Mouse (Mus musculus) cerebellum, adult 2 months (tissue): ENCODE data around the gene Pitx2. TPM values are rescaled to one million over a fixed set of nuclear protein-coding genes. Genes with fewer than 3 reads are reported as not detected.

ENCODE experiments used
- DNase-seq, 2 experiments: peaks; one replicate each; pipeline ENCODE4 v3.0.0; 2021
- H3K27ac ChIP-seq: fragments of 200-500 bp; 2 replicates; pipeline ENCODE4 v1.5.1; 2012; ENCODE audit warnings: low read length, control low read depth, inconsistent platforms; ENCODE audit not compliant: insufficient read depth
- H3K27me3 ChIP-seq: fragments of 200-500 bp; 2 replicates; pipeline ENCODE4 v1.6.1; 2012; ENCODE audit warnings: inconsistent platforms, mild to moderate bottlenecking, low read length, moderate library complexity; ENCODE audit not compliant: control insufficient read depth, insufficient read depth
- H3K4me1 ChIP-seq: fragments of 200-500 bp; 2 replicates; pipeline ENCODE4 v1.6.1; 2011; ENCODE audit warnings: low read length; ENCODE audit not compliant: control insufficient read depth, insufficient read depth
- H3K4me3 ChIP-seq: fragments of 200-500 bp; replicated peaks from 2 replicates; pipeline ENCODE3; 2011; ENCODE audit warnings: mild to moderate bottlenecking, low read depth, low read length, control low read depth; ENCODE audit not compliant: insufficient read depth
- CTCF ChIP-seq: fragments of 200-500 bp; IDR thresholded peaks from 2 replicates; pipeline ENCODE4 v1.5.1; 2011; ENCODE audit warnings: low read depth, mild to moderate bottlenecking, control low read depth, low read length, moderate library complexity, borderline replicate concordance; ENCODE audit not compliant: insufficient read depth
- POLR2A ChIP-seq: fragments of 200-500 bp; IDR thresholded peaks from 2 replicates; pipeline ENCODE4 v1.6.1; 2011; ENCODE audit warnings: low read length, control low read depth, borderline replicate concordance; ENCODE audit not compliant: insufficient read depth
- WGBS: fragments of 180-500 bp; shearing (Covaris S2); methylation state at CpG from one replicate; pipeline ENCODE4 v1.1.7; 2018; 5-methylcytosine and 5-hydroxymethylcytosine counted together
- polyA plus RNA-seq: library from polyadenylated mRNA; depleted of rRNA; stranded (reverse); fragments of >200 nt; gene quantifications from 2 replicates; pipeline ENCODE4 v1.2.3, GENCODE M21; 2012

The Pitx2 gene
- polyA plus RNA-seq, 1 experiment, result 0.25 TPM

- Histone ChIP-seq H3K4me3 (no peak overlapping the region), H3K27ac (no peak overlapping the region)
- whole genome bisulfite sequencing, result 4% methylated on average over 16 of the region's 16 CpGs
Measured at GRCm38 (mm10) chr3:129197786-129198626, 1.7 kb upstream of the Pitx2 start.

DNA sequence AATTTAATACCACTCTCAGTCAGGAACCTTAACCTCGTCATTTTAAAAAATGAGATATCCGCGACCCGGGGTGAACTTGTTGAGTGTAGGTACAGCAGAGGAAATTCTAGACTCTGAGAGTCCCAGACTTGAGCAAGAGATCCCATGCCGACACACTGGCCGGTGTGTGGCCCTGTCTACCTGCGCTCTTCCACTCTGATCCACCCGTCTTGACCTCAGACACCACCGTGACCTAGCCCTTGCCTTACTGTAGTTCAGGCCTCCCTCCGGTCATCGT is 1.1 kb upstream of the Pitx2 start:
- no peak for DNase-seq
- H3K27ac ChIP-seq, result no peak overlapping the region
- H3K4me3 ChIP-seq, result no peak overlapping the region
- WGBS, result 5% methylated on average over 11 of the region's 11 CpGs
- peaks cover 15% of the 10 kb centered on the region; the same call in 1 of the 2 replicates for H3K27me3 ChIP-seq
- H3K4me1 ChIP-seq, result no peaks in the 10 kb centered on the region
- TF ChIP-seq CTCF, result no peak
- no peak for TF ChIP-seq POLR2A

More at GRCm38 (mm10) chr3:129197786-129198626, 1.7 kb upstream of the Pitx2 start:
- TF ChIP-seq POLR2A (no peak), CTCF (no peak)
- Histone ChIP-seq H3K27me3 (peaks cover 14% of the 10 kb centered on the region; the same call in 1 of the 2 replicates), H3K4me1 (no peaks in the 10 kb centered on the region)
- no peak for DNase-seq

DNA sequence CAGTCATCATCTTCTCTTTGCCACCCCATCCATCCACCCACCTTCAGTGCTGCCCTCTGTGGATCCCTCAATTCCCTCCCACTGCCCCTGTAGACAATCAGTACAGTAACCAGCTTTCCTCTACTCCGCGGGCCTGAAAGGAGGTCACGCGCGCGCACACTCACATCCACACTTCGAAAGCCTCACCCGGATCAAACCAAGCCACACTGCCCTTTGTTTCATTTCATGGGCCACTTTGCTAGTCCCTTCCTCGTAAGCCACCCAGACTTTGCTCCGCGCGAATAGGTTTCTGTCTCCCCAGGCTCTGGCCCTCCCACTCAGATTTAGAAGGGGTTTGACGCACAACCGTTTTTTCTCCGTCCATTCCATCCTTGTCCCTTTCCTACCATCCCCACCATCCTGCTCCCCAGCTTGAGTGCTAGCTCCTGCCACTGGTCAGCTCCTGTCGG is 494 bp upstream of the Pitx2 start:
- H3K4me1 ChIP-seq, result no peaks in the 10 kb centered on the region
- H3K4me3 ChIP-seq, result no peak overlapping the region
- TF ChIP-seq POLR2A, result no peak
- H3K27ac ChIP-seq, result no peak overlapping the region
- peaks cover 18% of the 10 kb centered on the region; the same call in 1 of the 2 replicates for H3K27me3 ChIP-seq
- no peak for DNase-seq
- 1% methylated on average over 16 of the region's 16 CpGs for WGBS

DNA sequence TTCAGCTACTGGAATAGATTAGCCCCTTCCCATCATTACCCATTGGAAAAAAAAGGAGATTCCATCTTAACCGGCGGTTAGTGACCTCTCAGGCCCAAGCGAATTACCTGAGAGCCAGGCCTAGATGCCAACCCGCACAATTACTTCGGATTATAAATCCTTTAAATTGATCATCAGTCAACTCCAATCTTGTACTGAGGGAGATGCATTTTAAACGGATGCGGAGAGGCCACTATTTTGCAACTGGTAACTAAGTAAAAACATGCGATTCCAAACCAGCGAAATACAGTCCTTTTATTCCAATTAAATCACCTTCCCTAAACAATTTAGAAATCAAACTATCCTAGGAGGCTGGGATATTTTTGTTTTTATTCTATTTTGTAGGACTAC is 818 bp downstream of the Pitx2 start:
- no peak overlapping the region for H3K27ac ChIP-seq
- peaks cover 18% of the 10 kb centered on the region; the same call in 1 of the 2 replicates for H3K27me3 ChIP-seq
- H3K4me1 ChIP-seq, result no peaks in the 10 kb centered on the region
- H3K4me3 ChIP-seq, result no peak overlapping the region
- no peak for DNase-seq
- TF ChIP-seq CTCF, result no peak
- no peak for TF ChIP-seq POLR2A
- 6% methylated on average over 9 of the region's 9 CpGs for WGBS

DNA sequence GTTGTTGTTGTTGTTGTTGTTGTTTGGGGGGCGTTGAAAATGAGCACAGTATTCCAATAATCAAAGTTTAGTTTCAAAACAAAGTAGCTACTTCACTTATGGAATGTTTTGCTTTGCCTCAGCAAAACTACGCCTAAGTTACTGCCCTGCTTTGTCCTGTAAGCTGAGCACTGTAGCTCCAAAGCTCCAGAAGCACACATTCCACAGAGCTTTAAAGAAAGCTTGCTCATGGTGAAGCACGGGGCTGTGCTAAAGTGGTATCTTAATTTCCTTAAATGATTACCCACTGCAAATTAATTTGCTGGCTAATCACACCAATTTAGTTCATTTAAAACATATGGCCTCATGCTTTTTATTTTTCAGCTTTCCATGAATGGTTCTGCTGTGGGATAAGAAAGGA is 1.5 kb downstream of the Pitx2 start:
- H3K4me3 ChIP-seq, result no peak overlapping the region
- H3K27ac ChIP-seq, result no peak overlapping the region
- TF ChIP-seq POLR2A (no peak), CTCF (no peak)
- DNase-seq, result no peak
- 10% methylated on average over 3 of the region's 3 CpGs for WGBS
- no peaks in the 10 kb centered on the region for H3K4me1 ChIP-seq
- H3K27me3 ChIP-seq, result peaks cover 17% of the 10 kb centered on the region; the same call in 1 of the 2 replicates

- Histone ChIP-seq H3K27me3 (peaks cover 19% of the 10 kb centered on the region; the same call in 1 of the 2 replicates), H3K27ac (no peak overlapping the region), H3K4me3 (no peak overlapping the region), H3K4me1 (no peaks in the 10 kb centered on the region)
- DNase-seq, result no peak
- WGBS, result 11% methylated on average over 11 of the region's 11 CpGs
- no peak for TF ChIP-seq CTCF
- TF ChIP-seq POLR2A, result no peak
Measured at GRCm38 (mm10) chr3:129201681-129202255, 2.1 kb downstream of the Pitx2 start.

DNA sequence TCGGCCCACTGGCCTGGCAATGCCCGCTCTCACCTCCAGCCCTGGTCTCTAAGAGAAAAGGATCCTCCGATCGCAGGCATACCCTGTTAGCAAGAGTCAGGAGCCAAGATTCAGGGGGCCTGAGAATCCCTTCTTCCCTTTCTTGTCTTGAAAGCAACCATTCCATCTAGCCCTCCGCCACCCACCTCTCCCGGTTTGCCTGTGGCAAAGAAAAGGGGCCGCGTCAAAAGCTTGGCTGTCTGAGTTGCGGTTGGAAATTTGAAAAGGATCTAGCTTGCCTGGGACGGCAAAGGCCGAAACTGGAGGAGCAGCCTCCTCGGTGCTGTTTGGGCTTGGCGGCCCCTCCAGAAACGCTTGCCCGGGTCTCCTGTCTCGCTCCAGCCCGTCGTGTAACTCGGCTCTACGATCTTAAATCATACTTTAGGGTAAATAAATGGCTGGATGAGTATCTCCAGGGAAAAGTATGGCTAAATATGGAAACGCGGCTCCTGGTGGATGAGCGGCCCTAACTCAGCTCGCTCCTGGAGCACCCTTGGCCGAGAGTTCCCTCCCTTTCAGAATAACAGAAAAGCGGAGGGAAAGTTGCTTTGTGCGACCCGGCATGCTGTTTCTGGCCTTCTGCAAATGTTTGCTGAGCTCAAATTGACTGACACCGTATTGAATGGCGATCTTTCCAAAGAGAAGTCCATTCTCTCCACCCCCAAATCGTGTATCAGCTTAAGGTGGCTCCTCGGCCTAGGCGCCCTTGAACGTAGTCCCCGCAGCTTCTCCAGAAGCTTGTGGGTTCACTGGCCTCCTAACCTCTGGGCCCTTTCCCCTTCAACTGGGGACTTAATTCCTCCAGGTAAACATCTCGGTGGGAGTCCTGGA is 3.4 kb downstream of the Pitx2 start:
- H3K27ac ChIP-seq, result no peak overlapping the region
- H3K4me3 ChIP-seq, result no peak overlapping the region
- H3K27me3 ChIP-seq, result peaks cover 25% of the 10 kb centered on the region; the same call in 1 of the 2 replicates
- DNase-seq, result no peak
- H3K4me1 ChIP-seq, result no peaks in the 10 kb centered on the region
- 5% methylated on average over 36 of the region's 36 CpGs for WGBS
- no peak for TF ChIP-seq POLR2A
- TF ChIP-seq CTCF, result no peak
